Mouse (Mus musculus) left cerebral cortex, adult 2 months (tissue): ENCODE results near the gene Gpatch1. TPM values are rescaled to one million over a fixed set of nuclear protein-coding genes. Genes with fewer than 3 reads are reported as not detected.

ENCODE experiments used
- DNase-seq, 2 experiments: peaks; one replicate each; pipeline ENCODE4 v3.0.0; 2021 to 2022; ENCODE audit warnings: low spot score in 2 of 2, mixed read lengths in 1 of 2; ENCODE audit errors: extremely low spot score in 1 of 2
- H3K27ac ChIP-seq: fragments of 200-600 bp; 2 replicates; pipeline ENCODE4 v1.8.1; 2022
- H3K4me3 ChIP-seq: fragments of 200-600 bp; 2 replicates; pipeline ENCODE4 v1.8.1; 2022
- CTCF ChIP-seq: fragments of 200-600 bp; IDR thresholded peaks from 2 replicates; pipeline ENCODE4 v1.8.1; 2022; ENCODE audit warnings: antibody characterized with exemption, mild to moderate bottlenecking, moderate library complexity
- intact Hi-C: fragments of 180-260 bp; cut with DNase I; formaldehyde crosslinking; loops from one replicate; pipeline ENCODE4 v1.15.1; 2025
- total RNA-seq, 2 experiments: library from RNA; stranded (reverse); gene quantifications; 2 replicates each; pipeline ENCODE4 v1.2.3; 2021

The Gpatch1 gene
- total RNA-seq, 2 experiments from 2014 or later: 27.3 to 27.7 TPM

GRCm38 (mm10) chr7:35347918-35348700, 29.9 kb upstream of the Gpatch1 start:
- Histone ChIP-seq H3K27ac (no peak overlapping the region), H3K4me3 (no peak overlapping the region)
- DNase-seq: no peak
- TF ChIP-seq CTCF: no peak
- intact Hi-C loops: no loop called here

- intact Hi-C loops: no loop called here
- DNase-seq: no peak
- Histone ChIP-seq H3K4me3 (no peak overlapping the region), H3K27ac (no peak overlapping the region)
- no peak for TF ChIP-seq CTCF
Observed at GRCm38 (mm10) chr7:35344785-35345330, 26.6 kb upstream of the Gpatch1 start.

- intact Hi-C loops: no loop called here
- no peak for DNase-seq
- no peak overlapping the region for H3K4me3 ChIP-seq
- no peak for TF ChIP-seq CTCF
- H3K27ac ChIP-seq: peak overlapping the region; percentile 47
Observed at GRCm38 (mm10) chr7:35342498-35342897, 24.3 kb upstream of the Gpatch1 start.

- intact Hi-C loops: no loop called here
- Histone ChIP-seq H3K27ac (peak overlapping the region; percentile 11; the same call in 1 of the 2 replicates), H3K4me3 (no peak overlapping the region)
- no peak for DNase-seq
- TF ChIP-seq CTCF: no peak
Observed at GRCm38 (mm10) chr7:35341282-35341681, 23.0 kb upstream of the Gpatch1 start.

- TF ChIP-seq CTCF: no peak
- peak overlapping the region; percentile 25; the same call in 1 of the 2 replicates for H3K27ac ChIP-seq
- DNase-seq: no peak
- no peak overlapping the region for H3K4me3 ChIP-seq
- intact Hi-C loops: no loop called here
Observed at GRCm38 (mm10) chr7:35340196-35340595, 22.0 kb upstream of the Gpatch1 start.

GRCm38 (mm10) chr7:35334527-35335452, 16.6 kb upstream of the Gpatch1 start:
- Histone ChIP-seq H3K4me3 (peak overlapping the region; percentile 69), H3K27ac (no peak overlapping the region; the same call in 1 of the 2 replicates)
- DNase-seq: peak; percentile 15 to 16
- intact Hi-C loops: loop anchor here (2.0 to 10.0 kb wide), 2 partner anchors 62 to 220 kb away; partner anchors contain the start of genes Cep89, Faap24 and Nudt19
- no peak for TF ChIP-seq CTCF

GRCm38 (mm10) chr7:35333692-35334526, 15.7 kb upstream of the Gpatch1 start, which contains the start of gene Rhpn2:
Gene Rhpn2 (plus strand): TSS chr7:35334170.
- peak; percentile 98 to 99 for DNase-seq
- intact Hi-C loops: loop anchor here (2.0 to 10.0 kb wide), 2 partner anchors 63 to 221 kb away; partner anchors contain the start of genes Cep89, Faap24 and Nudt19
- peak; percentile 6 for TF ChIP-seq CTCF
- peak within 1 kb of the TSS; percentile 60; the same call in 1 of the 2 replicates for H3K27ac ChIP-seq
- H3K4me3 ChIP-seq: peak within 1 kb of the TSS; percentile 69

- intact Hi-C loops: loop anchor here (10.0 kb wide), 1 partner anchor 222 kb away; the partner anchor contains the start of gene Nudt19
- DNase-seq: peak; percentile 50 to 51
- peak overlapping the region; percentile 60; the same call in 1 of the 2 replicates for H3K27ac ChIP-seq
- H3K4me3 ChIP-seq: peak overlapping the region; percentile 69
- TF ChIP-seq CTCF: peak; percentile 32
Observed at GRCm38 (mm10) chr7:35333231-35333651, 15.0 kb upstream of the Gpatch1 start.

- Histone ChIP-seq H3K27ac (no peak overlapping the region), H3K4me3 (no peak overlapping the region)
- intact Hi-C loops: loop anchor here (10.0 kb wide), 1 partner anchor 223 kb away; the partner anchor contains the start of gene Nudt19
- no peak for DNase-seq
- no peak for TF ChIP-seq CTCF
Observed at GRCm38 (mm10) chr7:35331590-35331989, 13.3 kb upstream of the Gpatch1 start.

- intact Hi-C loops: no loop called here
- no peak overlapping the region for H3K4me3 ChIP-seq
- H3K27ac ChIP-seq: no peak overlapping the region
- TF ChIP-seq CTCF: no peak
- no peak for DNase-seq
Observed at GRCm38 (mm10) chr7:35322732-35323420, 4.6 kb upstream of the Gpatch1 start.
